Mouse (Mus musculus) kidney, adult 2 months (tissue): Measurements from ENCODE around the gene Dennd1c. TPM values are rescaled to one million over a fixed set of nuclear protein-coding genes. Genes with fewer than 3 reads are reported as not detected.

Source experiments
- DNase-seq: peaks from one replicate; pipeline ENCODE4 v3.0.0; 2021
- H3K27ac ChIP-seq: fragments of 200-500 bp; 2 replicates; pipeline ENCODE4 v1.5.1; 2012; ENCODE audit warnings: low read depth, low read length, control low read depth, inconsistent platforms; ENCODE audit not compliant: insufficient read depth
- H3K27me3 ChIP-seq: fragments of 200-500 bp; replicated peaks from 2 replicates; pipeline ENCODE4 v1.6.1; 2012; ENCODE audit warnings: mild to moderate bottlenecking, moderate library complexity, low read length, inconsistent platforms; ENCODE audit not compliant: control insufficient read depth, insufficient read depth
- H3K36me3 ChIP-seq: fragments of 200-500 bp; 2 replicates; pipeline ENCODE4 v1.6.1; 2012; ENCODE audit warnings: mild to moderate bottlenecking, moderate library complexity, low read length, inconsistent platforms; ENCODE audit not compliant: control insufficient read depth, insufficient read depth
- H3K4me1 ChIP-seq: fragments of 200-500 bp; 2 replicates; pipeline ENCODE4 v1.6.1; 2011; ENCODE audit warnings: low read length; ENCODE audit not compliant: control insufficient read depth, insufficient read depth
- H3K4me3 ChIP-seq: fragments of 200-500 bp; 2 replicates; pipeline ENCODE4 v1.5.1; 2011; ENCODE audit warnings: mild to moderate bottlenecking, low read depth, low read length, control low read depth; ENCODE audit not compliant: insufficient read depth
- CTCF ChIP-seq: fragments of 200-500 bp; conservative IDR thresholded peaks from 2 replicates; pipeline ENCODE4 v1.5.1; 2011; ENCODE audit warnings: low read depth, mild to moderate bottlenecking, control low read depth, low read length, moderate library complexity, mixed read lengths; ENCODE audit not compliant: insufficient read depth, insufficient read length
- POLR2A ChIP-seq: fragments of 200-500 bp; IDR thresholded peaks from one replicate; pipeline ENCODE4 v1.6.1; 2011; ENCODE audit warnings: low read depth, low read length, control low read depth
- WGBS: fragments of 180-500 bp; shearing (Covaris S2); methylation state at CpG from one replicate; pipeline ENCODE4 v1.1.7; 2018; 5-methylcytosine and 5-hydroxymethylcytosine counted together
- polyA plus RNA-seq: library from polyadenylated mRNA; depleted of rRNA; stranded (reverse); fragments of >200 nt; gene quantifications from 2 replicates; pipeline ENCODE4 v1.2.3, GENCODE M21; 2012

Dennd1c gene
- polyA plus RNA-seq, 1 experiment: 4.9 TPM

GRCm38 (mm10) chr17:57087049-57087832 lies 8.9 kb upstream of the Dennd1c start, which contains the start of gene Tubb4a:
Gene Tubb4a (minus strand): TSS chr17:57087782.
- Histone ChIP-seq H3K27me3 (no peaks in the 10 kb centered on the region), H3K36me3 (no peaks in the 10 kb centered on the region), H3K4me3 (peak within 1 kb of the TSS; percentile 20; the same call in 1 of the 2 replicates), H3K27ac (no peak within 1 kb of the TSS), H3K4me1 (no peaks in the 10 kb centered on the region)
- WGBS: 3% methylated on average over 31 of the region's 31 CpGs
- DNase-seq: no peak
- TF ChIP-seq POLR2A (no peak), CTCF (no peak)

GRCm38 (mm10) chr17:57085970-57086757 lies 7.8 kb upstream of the Dennd1c start:
- TF ChIP-seq POLR2A (no peak), CTCF (no peak)
- Histone ChIP-seq H3K27ac (no peak overlapping the region), H3K4me3 (no peak overlapping the region), H3K4me1 (no peaks in the 10 kb centered on the region), H3K36me3 (no peaks in the 10 kb centered on the region), H3K27me3 (no peaks in the 10 kb centered on the region)
- DNase-seq: no peak
- WGBS: 75% methylated on average over 11 of the region's 11 CpGs

GRCm38 (mm10) chr17:57082481-57082880 lies 4.2 kb upstream of the Dennd1c start:
- 85% methylated on average over 5 of the region's 5 CpGs for WGBS

GRCm38 (mm10) chr17:57081234-57081842 lies 3.0 kb upstream of the Dennd1c start:
- TF ChIP-seq CTCF: no peak
- WGBS: 95% methylated on average over 31 of the region's 31 CpGs
- Histone ChIP-seq H3K36me3 (no peaks in the 10 kb centered on the region), H3K27me3 (no peaks in the 10 kb centered on the region), H3K4me3 (no peak overlapping the region), H3K27ac (no peak overlapping the region), H3K4me1 (no peaks in the 10 kb centered on the region)
- no peak for DNase-seq

More at GRCm38 (mm10) chr17:57082481-57082880, 4.2 kb upstream of the Dennd1c start:
- Histone ChIP-seq H3K36me3 (no peaks in the 10 kb centered on the region), H3K4me3 (no peak overlapping the region), H3K27me3 (no peaks in the 10 kb centered on the region), H3K27ac (no peak overlapping the region), H3K4me1 (no peaks in the 10 kb centered on the region)
- no peak for DNase-seq
- TF ChIP-seq CTCF (no peak), POLR2A (no peak)

- Histone ChIP-seq H3K4me1 (no peaks in the 10 kb centered on the region), H3K4me3 (no peak overlapping the region), H3K27me3 (no peaks in the 10 kb centered on the region), H3K36me3 (no peaks in the 10 kb centered on the region), H3K27ac (no peak overlapping the region)
- TF ChIP-seq POLR2A (no peak), CTCF (no peak)
- 68% methylated on average over 3 of the region's 3 CpGs for WGBS
- no peak for DNase-seq
These were observed 1.6 kb upstream of the Dennd1c start for GRCm38 (mm10) chr17:57079919-57080318.

- DNase-seq: no peak
- TF ChIP-seq CTCF (no peak), POLR2A (no peak)
- WGBS: 72% methylated on average over 3 of the region's 3 CpGs
- H3K36me3 ChIP-seq: no peaks in the 10 kb centered on the region
- H3K27ac ChIP-seq: no peak overlapping the region
- no peaks in the 10 kb centered on the region for H3K4me1 ChIP-seq
- no peak overlapping the region for H3K4me3 ChIP-seq
- no peaks in the 10 kb centered on the region for H3K27me3 ChIP-seq
These were observed 1.4 kb downstream of the Dennd1c start for GRCm38 (mm10) chr17:57076916-57077315.

GRCm38 (mm10) chr17:57070699-57071098 lies 7.6 kb downstream of the Dennd1c start:
- no peak for TF ChIP-seq POLR2A
- no peak for TF ChIP-seq CTCF
- no peaks in the 10 kb centered on the region for H3K27me3 ChIP-seq
- no peak overlapping the region for H3K4me3 ChIP-seq
- no peaks in the 10 kb centered on the region for H3K36me3 ChIP-seq
- H3K4me1 ChIP-seq: no peaks in the 10 kb centered on the region
- 6% methylated on average over 11 of the region's 11 CpGs for WGBS
- peak; percentile 55 for DNase-seq
- H3K27ac ChIP-seq: no peak overlapping the region
